Mouse (Mus musculus) heart, adult 2 months (tissue): Measurements from ENCODE around the gene G430095P16Rik.

ENCODE experiments used
- CTCF ChIP-seq: fragments of 200-600 bp; IDR thresholded peaks from 2 replicates; pipeline ENCODE4 v1.8.1; 2022; ENCODE audit warnings: antibody characterized with exemption, mild to moderate bottlenecking, moderate library complexity
- POLR2A ChIP-seq: fragments of 200-500 bp; IDR thresholded peaks from 2 replicates; pipeline ENCODE4 v1.6.1; 2011; ENCODE audit warnings: mild to moderate bottlenecking, low read depth, low read length, control low read depth; ENCODE audit not compliant: insufficient read depth

GRCm38 (mm10) chr8:84739401-84739742 is 16.6 kb downstream of the G430095P16Rik start:
- TF ChIP-seq POLR2A: no peak
- no peak for TF ChIP-seq CTCF
